Mouse (Mus musculus) kidney, adult 2 months (tissue): ENCODE measurements around the gene Ttll5. TPM values are rescaled to one million over a fixed set of nuclear protein-coding genes. Genes with fewer than 3 reads are reported as not detected.

Experiments
- DNase-seq: peaks from one replicate; pipeline ENCODE4 v3.0.0; 2021
- H3K27ac ChIP-seq: fragments of 200-500 bp; 2 replicates; pipeline ENCODE4 v1.5.1; 2012; ENCODE audit warnings: low read depth, low read length, control low read depth, inconsistent platforms; ENCODE audit not compliant: insufficient read depth
- H3K27me3 ChIP-seq: fragments of 200-500 bp; replicated peaks from 2 replicates; pipeline ENCODE4 v1.6.1; 2012; ENCODE audit warnings: mild to moderate bottlenecking, moderate library complexity, low read length, inconsistent platforms; ENCODE audit not compliant: control insufficient read depth, insufficient read depth
- H3K36me3 ChIP-seq: fragments of 200-500 bp; 2 replicates; pipeline ENCODE4 v1.6.1; 2012; ENCODE audit warnings: mild to moderate bottlenecking, moderate library complexity, low read length, inconsistent platforms; ENCODE audit not compliant: control insufficient read depth, insufficient read depth
- H3K4me1 ChIP-seq: fragments of 200-500 bp; 2 replicates; pipeline ENCODE4 v1.6.1; 2011; ENCODE audit warnings: low read length; ENCODE audit not compliant: control insufficient read depth, insufficient read depth
- H3K4me3 ChIP-seq: fragments of 200-500 bp; 2 replicates; pipeline ENCODE4 v1.5.1; 2011; ENCODE audit warnings: mild to moderate bottlenecking, low read depth, low read length, control low read depth; ENCODE audit not compliant: insufficient read depth
- CTCF ChIP-seq: fragments of 200-500 bp; conservative IDR thresholded peaks from 2 replicates; pipeline ENCODE4 v1.5.1; 2011; ENCODE audit warnings: low read depth, mild to moderate bottlenecking, control low read depth, low read length, moderate library complexity, mixed read lengths; ENCODE audit not compliant: insufficient read depth, insufficient read length
- POLR2A ChIP-seq: fragments of 200-500 bp; IDR thresholded peaks from one replicate; pipeline ENCODE4 v1.6.1; 2011; ENCODE audit warnings: low read depth, low read length, control low read depth
- WGBS: fragments of 180-500 bp; shearing (Covaris S2); methylation state at CpG from one replicate; pipeline ENCODE4 v1.1.7; 2018; 5-methylcytosine and 5-hydroxymethylcytosine counted together
- polyA plus RNA-seq: library from polyadenylated mRNA; depleted of rRNA; stranded (reverse); fragments of >200 nt; gene quantifications from 2 replicates; pipeline ENCODE4 v1.2.3, GENCODE M21; 2012

The Ttll5 gene
- polyA plus RNA-seq, 1 experiment: 12.9 TPM

DNA sequence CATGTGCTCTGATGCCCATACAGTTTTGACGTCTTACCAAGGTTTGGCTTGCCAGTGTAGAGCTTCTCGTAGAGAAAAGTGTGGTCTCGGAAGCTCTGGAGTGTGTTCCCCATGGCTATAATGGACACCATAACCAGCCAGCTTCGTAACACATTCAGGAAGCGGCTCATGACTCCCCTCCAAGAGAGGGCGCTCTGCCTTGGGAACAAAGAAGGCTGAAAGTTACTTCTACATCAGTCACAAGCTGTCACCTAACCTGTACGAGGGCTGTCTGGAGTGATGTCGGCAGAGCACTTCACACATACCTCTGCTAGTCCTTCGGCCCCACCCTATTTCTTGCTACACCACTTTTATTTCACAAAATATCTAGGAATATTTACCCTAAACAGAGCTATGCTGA, 2.4 kb upstream of the Ttll5 start:
- no peaks in the 10 kb centered on the region for H3K27me3 ChIP-seq
- H3K4me1 ChIP-seq: peaks cover 5% of the 10 kb centered on the region; the same call in 1 of the 2 replicates
- DNase-seq: no peak
- WGBS: 80% methylated on average over 9 of the region's 9 CpGs
- H3K36me3 ChIP-seq: no peaks in the 10 kb centered on the region
- TF ChIP-seq CTCF: no peak
- no peak for TF ChIP-seq POLR2A
- H3K27ac ChIP-seq: no peak overlapping the region
- H3K4me3 ChIP-seq: no peak overlapping the region

DNA sequence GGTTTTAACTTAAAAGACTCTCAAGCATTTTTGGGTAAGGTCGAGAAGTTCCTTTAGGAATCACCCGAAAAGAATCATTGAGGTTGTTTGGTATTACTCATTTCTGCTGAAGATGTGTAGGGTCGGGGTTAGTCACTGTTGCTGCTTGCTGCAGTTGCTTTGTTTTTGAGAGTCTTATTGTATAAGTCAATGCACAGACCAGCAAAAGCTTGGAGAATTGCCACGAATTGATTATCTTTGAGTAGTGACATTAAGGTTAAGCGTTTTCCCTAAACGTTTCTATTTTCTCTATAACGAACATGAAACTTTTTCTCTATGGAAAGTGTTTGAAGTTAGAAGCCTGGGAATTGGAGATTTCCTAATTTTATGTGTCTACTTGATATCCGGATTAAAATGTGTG, 902 bp downstream of the Ttll5 start:
- TF ChIP-seq CTCF (no peak), POLR2A (no peak)
- 12% methylated on average over 8 of the region's 8 CpGs for WGBS

DNA sequence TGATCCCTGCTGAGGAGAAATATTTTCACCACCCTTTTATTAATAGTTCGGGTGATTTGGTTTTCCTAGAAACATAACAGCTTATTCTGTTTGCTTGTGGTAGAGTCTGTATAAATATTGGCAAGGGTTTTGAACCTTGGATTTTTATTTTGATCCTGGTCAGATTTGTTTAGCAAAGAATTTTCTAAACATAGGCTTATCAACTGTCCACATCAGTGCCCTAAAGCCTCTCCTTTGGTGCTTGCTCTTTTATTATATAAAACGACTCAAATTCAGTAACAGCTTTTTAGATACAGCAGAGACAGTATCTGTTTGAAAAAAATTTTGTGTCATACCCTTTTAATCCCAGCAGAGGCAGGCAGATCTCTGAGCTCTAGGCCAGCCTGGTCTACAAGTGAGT, 1.4 kb downstream of the Ttll5 start:
- no peak overlapping the region for H3K27ac ChIP-seq
- WGBS: 76% methylated on average over 2 of the region's 2 CpGs
- no peak for DNase-seq
- peaks cover 5% of the 10 kb centered on the region; the same call in 1 of the 2 replicates for H3K4me1 ChIP-seq
- H3K27me3 ChIP-seq: no peaks in the 10 kb centered on the region
- TF ChIP-seq CTCF: no peak
- no peak for TF ChIP-seq POLR2A
- no peak overlapping the region for H3K4me3 ChIP-seq
- H3K36me3 ChIP-seq: no peaks in the 10 kb centered on the region

More for the DNA sequence above, 902 bp downstream of the Ttll5 start:
- H3K27ac ChIP-seq: peak overlapping the region; percentile 17
- DNase-seq: no peak
- H3K36me3 ChIP-seq: no peaks in the 10 kb centered on the region
- H3K27me3 ChIP-seq: no peaks in the 10 kb centered on the region
- peaks cover 5% of the 10 kb centered on the region; the same call in 1 of the 2 replicates for H3K4me1 ChIP-seq
- peak overlapping the region; percentile 58 for H3K4me3 ChIP-seq

DNA sequence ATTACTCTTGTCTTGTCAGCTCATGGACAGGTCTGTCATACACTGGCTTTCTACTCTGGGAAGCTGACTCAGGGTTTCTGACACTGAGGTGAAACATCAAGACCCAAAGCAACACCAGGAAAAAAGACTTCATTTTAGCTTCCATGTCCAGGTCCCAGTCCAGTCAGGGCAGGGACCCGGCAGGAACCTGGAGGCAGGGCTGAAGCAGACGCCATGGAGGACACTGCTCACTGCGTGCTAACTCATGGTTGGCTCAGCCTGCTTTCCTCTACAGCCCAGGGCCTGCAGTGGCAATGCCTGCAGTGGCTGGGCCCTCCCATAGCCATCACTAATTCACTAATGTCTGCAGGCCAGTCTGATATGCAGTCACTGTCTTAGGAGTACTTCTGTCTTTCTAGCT, 4.4 kb downstream of the Ttll5 start:
- Histone ChIP-seq H3K27ac (no peak overlapping the region), H3K4me1 (peaks cover 1% of the 10 kb centered on the region; the same call in 1 of the 2 replicates), H3K4me3 (no peak overlapping the region), H3K27me3 (no peaks in the 10 kb centered on the region), H3K36me3 (no peaks in the 10 kb centered on the region; the same call in 1 of the 2 replicates)
- TF ChIP-seq POLR2A (no peak), CTCF (no peak)
- no peak for DNase-seq
- WGBS: 97% methylated on average over 3 of the region's 3 CpGs

DNA sequence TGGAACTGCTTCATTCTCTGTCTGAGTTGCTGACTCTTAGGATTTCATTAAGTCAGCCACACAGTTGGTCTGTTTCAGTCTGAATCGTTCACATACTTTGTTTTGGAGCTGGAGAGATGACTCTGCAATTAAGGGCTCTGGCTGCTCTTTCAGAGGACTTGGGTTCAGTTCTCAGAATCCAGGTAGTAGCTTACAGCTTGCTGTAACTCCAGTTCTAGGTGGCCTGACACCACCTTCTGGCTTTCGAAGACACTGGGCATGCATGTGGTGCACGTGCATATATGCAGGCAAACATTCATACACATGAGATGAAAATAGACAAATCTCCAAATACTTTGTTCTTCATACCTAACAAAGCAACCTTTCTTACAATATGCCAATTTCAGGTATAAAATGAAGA, 5.4 kb downstream of the Ttll5 start:
- DNase-seq: no peak
- Histone ChIP-seq H3K27me3 (no peaks in the 10 kb centered on the region), H3K27ac (no peak overlapping the region), H3K36me3 (peaks cover 1% of the 10 kb centered on the region), H3K4me1 (no peaks in the 10 kb centered on the region), H3K4me3 (no peak overlapping the region)
- TF ChIP-seq CTCF (no peak), POLR2A (no peak)
- WGBS: 86% methylated on average over 3 of the region's 3 CpGs

DNA sequence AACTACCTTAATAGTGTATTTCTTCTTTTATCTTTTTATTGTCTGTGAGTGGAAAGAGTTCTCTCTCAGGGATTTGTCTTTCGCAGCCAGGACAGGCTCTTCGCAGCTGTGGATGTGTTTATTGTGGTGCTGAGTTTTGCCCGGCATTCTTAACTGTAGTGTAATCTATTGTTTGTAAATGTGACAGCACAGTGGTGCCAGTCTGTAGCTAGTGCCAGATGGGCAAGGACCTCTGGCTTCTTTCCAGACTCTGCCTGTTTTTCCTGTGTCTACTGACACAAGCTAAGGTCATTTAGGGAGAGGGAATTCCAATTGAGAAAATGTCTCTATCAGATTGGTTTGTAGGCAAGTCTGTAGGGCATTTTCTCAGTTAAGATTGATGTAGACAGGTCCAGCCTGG, 6.2 kb downstream of the Ttll5 start:
- no peaks in the 10 kb centered on the region for H3K27me3 ChIP-seq
- no peaks in the 10 kb centered on the region for H3K4me1 ChIP-seq
- no peak overlapping the region for H3K4me3 ChIP-seq
- peaks cover 2% of the 10 kb centered on the region for H3K36me3 ChIP-seq
- WGBS: 63% methylated on average over 3 of the region's 3 CpGs
- peak; percentile 56 for DNase-seq
- no peak overlapping the region for H3K27ac ChIP-seq
- TF ChIP-seq POLR2A (no peak), CTCF (no peak)

DNA sequence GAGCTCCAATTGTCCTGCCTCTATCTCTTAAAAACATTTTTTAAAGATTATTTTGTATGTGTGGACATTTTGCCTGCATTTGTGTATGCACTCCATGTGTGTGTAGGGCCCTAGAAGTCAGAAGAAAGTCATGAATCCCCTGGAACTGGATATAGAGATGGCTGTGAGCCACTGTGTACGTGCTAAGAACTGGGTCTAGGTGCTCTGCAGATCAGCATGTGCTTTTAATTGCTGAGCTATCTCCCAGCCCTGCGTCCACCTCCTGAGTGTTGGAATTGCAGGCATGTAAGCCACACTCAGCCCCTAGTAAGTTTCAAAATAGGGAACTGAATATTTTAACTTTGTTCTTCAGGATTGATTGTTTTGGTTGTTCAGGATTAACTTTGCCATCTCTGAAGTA, 10.1 kb downstream of the Ttll5 start:
- H3K36me3 ChIP-seq: peaks cover 2% of the 10 kb centered on the region
- TF ChIP-seq POLR2A (no peak), CTCF (no peak)
- WGBS: 89% methylated on average over 2 of the region's 2 CpGs
- no peaks in the 10 kb centered on the region for H3K27me3 ChIP-seq
- H3K4me1 ChIP-seq: no peaks in the 10 kb centered on the region
- no peak for DNase-seq
- H3K27ac ChIP-seq: no peak overlapping the region
- H3K4me3 ChIP-seq: no peak overlapping the region

DNA sequence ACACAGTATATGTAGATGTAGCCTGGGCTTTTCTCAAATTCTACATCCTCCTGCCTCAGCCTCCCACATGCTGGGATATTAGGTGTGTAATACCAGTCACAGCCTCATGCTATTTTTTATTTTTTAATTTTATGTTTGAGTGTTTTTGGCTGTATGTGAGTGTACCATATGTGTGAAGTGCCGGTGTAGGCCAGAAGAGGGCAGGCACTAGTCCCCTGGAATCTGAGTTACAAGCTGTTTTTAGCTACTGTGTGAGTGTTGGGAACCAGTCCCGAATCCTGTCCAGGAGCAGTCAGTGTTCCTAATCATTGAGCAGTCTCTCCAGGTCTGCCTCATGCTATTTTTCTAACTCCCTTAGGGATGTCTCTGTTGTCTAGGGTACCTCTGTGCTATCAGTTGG, 13.3 kb downstream of the Ttll5 start:
- H3K27ac ChIP-seq: no peak overlapping the region
- H3K4me1 ChIP-seq: no peaks in the 10 kb centered on the region
- H3K36me3 ChIP-seq: peaks cover 2% of the 10 kb centered on the region
- no peak overlapping the region for H3K4me3 ChIP-seq
- no peaks in the 10 kb centered on the region for H3K27me3 ChIP-seq
- TF ChIP-seq CTCF (0 out of 2 replicates have a peak, but pooled peaks have one; percentile 3), POLR2A (no peak)
- 93% methylated on average over 2 of the region's 2 CpGs for WGBS
- DNase-seq: no peak
